Mouse (Mus musculus) thymus, adult 2 months (tissue): ENCODE measurements around the gene Ifi203. TPM values are rescaled to one million over a fixed set of nuclear protein-coding genes. Genes with fewer than 3 reads are reported as not detected.

Experiments
- polyA plus RNA-seq: library from polyadenylated mRNA; depleted of rRNA; stranded (reverse); fragments of >200 nt; gene quantifications from 2 replicates; pipeline ENCODE4 v1.2.3, GENCODE M21; 2012; rRNA removed

The Ifi203 gene
- polyA plus RNA-seq, 1 experiment: 27.7 TPM

Other genes with a start within 250 kb of the Ifi203 start
- 9.3 and 10.6 TPM in 2 replicates for gene Ifi207, start 200.9 kb downstream of the Ifi203 start, polyA plus RNA-seq
- 1.4 and 2.1 TPM in 2 replicates for gene Ifi204, start 175.7 kb downstream of the Ifi203 start, polyA plus RNA-seq
- 2.2 and 2.8 TPM in 2 replicates for gene Ifi211, start 29.6 kb downstream of the Ifi203 start, polyA plus RNA-seq
- gene Mndal, start 181 bp downstream of the Ifi203 start, polyA plus RNA-seq: 12.3 and 14.5 TPM in 2 replicates
- 0.06 and 0.40 TPM in 2 replicates for gene Ifi202b, start 40.1 kb upstream of the Ifi203 start, polyA plus RNA-seq
- gene Ifi205, start 89.1 kb upstream of the Ifi203 start, polyA plus RNA-seq: 1.2 and 2.7 TPM in 2 replicates
- gene Olfr433, start 98.0 kb upstream of the Ifi203 start, polyA plus RNA-seq: 0.61 and 0.89 TPM in 2 replicates
- 0.71 TPM in 1 of 2 replicates, not detected in the other for gene Olfr432, start 106.5 kb upstream of the Ifi203 start, polyA plus RNA-seq
- not detected in 2 replicates for gene Olfr430, start 123.9 kb upstream of the Ifi203 start, polyA plus RNA-seq
- not detected in 2 replicates for gene Olfr429, start 141.7 kb upstream of the Ifi203 start, polyA plus RNA-seq
- not detected in 2 replicates for gene Olfr427, start 154.2 kb upstream of the Ifi203 start, polyA plus RNA-seq
- gene Olfr231, start 178.5 kb upstream of the Ifi203 start, polyA plus RNA-seq: not detected in 2 replicates
- 0.11 TPM in 1 of 2 replicates, not detected in the other for gene Olfr424, start 188.8 kb upstream of the Ifi203 start, polyA plus RNA-seq
- not detected in 2 replicates for gene Olfr420, start 213.0 kb upstream of the Ifi203 start, polyA plus RNA-seq
- gene Spta1, start 230.1 kb upstream of the Ifi203 start, polyA plus RNA-seq: 0.01 and 0.08 TPM in 2 replicates